Mouse (Mus musculus) hindbrain, embryonic 15.5 days (tissue): ENCODE data around the gene Gstm7. TPM values are rescaled to one million over a fixed set of nuclear protein-coding genes. Genes with fewer than 3 reads are reported as not detected.

Experiments
- ATAC-seq: fragments of 200-750 bp; cut with Nextera tagmentation; 2 replicates; pipeline ENCODE4 v1.8.0; 2017; ENCODE audit warnings: low read depth, moderate number of reproducible peaks, moderate TSS enrichment; ENCODE audit not compliant: low FRiP score
- H3K27ac ChIP-seq: fragments of 300-500 bp; sonication (generic); replicated peaks from 2 replicates; pipeline ENCODE4 v1.5.1; 2015; ENCODE audit warnings: mild to moderate bottlenecking, inconsistent platforms
- H3K27me3 ChIP-seq: fragments of 300-500 bp; sonication (generic); 2 replicates; pipeline ENCODE4 v1.6.1; 2015; ENCODE audit warnings: control low read depth, inconsistent platforms
- H3K36me3 ChIP-seq: fragments of 300-500 bp; sonication (generic); 2 replicates; pipeline ENCODE4 v1.6.1; 2015; ENCODE audit warnings: control low read depth, inconsistent platforms
- H3K4me1 ChIP-seq: fragments of 300-500 bp; sonication (generic); replicated peaks from 2 replicates; pipeline ENCODE4 v1.6.1; 2015; ENCODE audit warnings: control low read depth, inconsistent platforms
- H3K4me2 ChIP-seq: fragments of 300-500 bp; sonication (generic); 2 replicates; pipeline ENCODE4 v1.6.1; 2015; ENCODE audit warnings: moderate library complexity, mild to moderate bottlenecking, inconsistent platforms
- H3K4me3 ChIP-seq: fragments of 300-500 bp; sonication (generic); 2 replicates; pipeline ENCODE4 v1.5.1; 2015; ENCODE audit warnings: mild to moderate bottlenecking, inconsistent platforms
- H3K9ac ChIP-seq: fragments of 300-500 bp; sonication (generic); 2 replicates; pipeline ENCODE4 v1.6.1; 2015; ENCODE audit warnings: inconsistent platforms
- H3K9me3 ChIP-seq: fragments of 300-500 bp; sonication (generic); 2 replicates; pipeline ENCODE4 v1.6.1; 2016; ENCODE audit warnings: control low read depth, inconsistent platforms
- WGBS: fragments of 180-500 bp; shearing (Covaris S2); methylation state at CpG from one replicate; pipeline ENCODE4 v1.1.7; 2015; 5-methylcytosine and 5-hydroxymethylcytosine counted together
- polyA plus RNA-seq: library from polyadenylated mRNA; unstranded; fragments of >200 nt; fragmentation: Nextera tagmentation; extraction: Ambion mirVana; gene quantifications from 2 replicates; pipeline ENCODE4 v1.2.1, GENCODE M21; 2015

Gene Gstm7
- polyA plus RNA-seq, 1 experiment from 2014 or later = 48.0 TPM

- Histone ChIP-seq H3K9ac (no peak overlapping the region), H3K27me3 (no peaks in the 10 kb centered on the region; the same call in 1 of the 2 replicates), H3K4me1 (peaks cover 15% of the 10 kb centered on the region), H3K36me3 (no peaks in the 10 kb centered on the region), H3K9me3 (no peaks in the 10 kb centered on the region), H3K4me2 (no peak overlapping the region), H3K4me3 (no peak overlapping the region), H3K27ac (peak overlapping the region; percentile 52; the same call in 1 of the 2 replicates)
- WGBS = 66% methylated on average over 6 of the region's 6 CpGs
- no peak for ATAC-seq
These were observed 511 bp upstream of the Gstm7 start for GRCm38 (mm10) chr3:107932128-107932527.

GRCm38 (mm10) chr3:107931134-107931533, 483 bp downstream of the Gstm7 start:
- Histone ChIP-seq H3K36me3 (no peaks in the 10 kb centered on the region), H3K4me3 (peak overlapping the region; percentile 26), H3K9me3 (no peaks in the 10 kb centered on the region), H3K9ac (no peak overlapping the region), H3K27ac (peak overlapping the region; percentile 69), H3K4me2 (peak overlapping the region; percentile 48), H3K27me3 (no peaks in the 10 kb centered on the region; the same call in 1 of the 2 replicates), H3K4me1 (peaks cover 15% of the 10 kb centered on the region)
- 53% methylated on average over 2 of the region's 2 CpGs for WGBS
- ATAC-seq = no peak; the same call in 1 of the 2 replicates

GRCm38 (mm10) chr3:107929731-107930130, 1.9 kb downstream of the Gstm7 start:
- Histone ChIP-seq H3K27ac (no peak overlapping the region), H3K4me3 (no peak overlapping the region), H3K9me3 (no peaks in the 10 kb centered on the region), H3K4me2 (no peak overlapping the region), H3K27me3 (no peaks in the 10 kb centered on the region), H3K36me3 (no peaks in the 10 kb centered on the region), H3K4me1 (peaks cover 15% of the 10 kb centered on the region), H3K9ac (no peak overlapping the region)
- WGBS = 84% methylated on average over 4 of the region's 4 CpGs
- no peak for ATAC-seq

- Histone ChIP-seq H3K9me3 (no peaks in the 10 kb centered on the region), H3K27me3 (no peaks in the 10 kb centered on the region), H3K9ac (no peak overlapping the region), H3K4me1 (peaks cover 15% of the 10 kb centered on the region), H3K27ac (no peak overlapping the region), H3K36me3 (no peaks in the 10 kb centered on the region), H3K4me2 (no peak overlapping the region), H3K4me3 (no peak overlapping the region)
- no peak for ATAC-seq
- 82% methylated on average over 4 of the region's 4 CpGs for WGBS
These were observed 2.4 kb downstream of the Gstm7 start for GRCm38 (mm10) chr3:107929243-107929642.

GRCm38 (mm10) chr3:107928691-107929090, 2.9 kb downstream of the Gstm7 start:
- no peak for ATAC-seq
- Histone ChIP-seq H3K36me3 (no peaks in the 10 kb centered on the region), H3K27me3 (no peaks in the 10 kb centered on the region), H3K4me2 (no peak overlapping the region), H3K4me3 (no peak overlapping the region), H3K4me1 (peaks cover 15% of the 10 kb centered on the region), H3K9ac (no peak overlapping the region), H3K27ac (no peak overlapping the region), H3K9me3 (no peaks in the 10 kb centered on the region)
- WGBS = 86% methylated on average over 11 of the region's 11 CpGs

GRCm38 (mm10) chr3:107927841-107928240, 3.8 kb downstream of the Gstm7 start:
- Histone ChIP-seq H3K4me3 (no peak overlapping the region), H3K9ac (no peak overlapping the region), H3K27me3 (no peaks in the 10 kb centered on the region), H3K27ac (no peak overlapping the region), H3K4me2 (no peak overlapping the region), H3K4me1 (peaks cover 15% of the 10 kb centered on the region), H3K9me3 (no peaks in the 10 kb centered on the region), H3K36me3 (no peaks in the 10 kb centered on the region)
- no peak for ATAC-seq
- WGBS = 60% methylated on average over 3 of the region's 3 CpGs

GRCm38 (mm10) chr3:107925335-107925734, 6.3 kb downstream of the Gstm7 start:
- Histone ChIP-seq H3K27me3 (no peaks in the 10 kb centered on the region), H3K36me3 (no peaks in the 10 kb centered on the region), H3K4me3 (no peak overlapping the region), H3K4me1 (no peaks in the 10 kb centered on the region), H3K4me2 (no peak overlapping the region), H3K9me3 (no peaks in the 10 kb centered on the region), H3K27ac (no peak overlapping the region), H3K9ac (no peak overlapping the region)
- 94% methylated on average over 3 of the region's 3 CpGs for whole genome bisulfite sequencing
- no peak for ATAC-seq

- H3K27ac ChIP-seq = no peak overlapping the region
- no peak for ATAC-seq
- H3K4me1 ChIP-seq = 0 out of 2 replicates have a peak, but pooled peaks cover 3% of the 10 kb centered on the region
- no peaks in the 10 kb centered on the region for H3K27me3 ChIP-seq
- 93% methylated on average over 5 of the region's 5 CpGs for WGBS
- H3K9me3 ChIP-seq = no peaks in the 10 kb centered on the region
- H3K9ac ChIP-seq = no peak overlapping the region
- no peaks in the 10 kb centered on the region for H3K36me3 ChIP-seq
- H3K4me2 ChIP-seq = no peak overlapping the region
- no peak overlapping the region for H3K4me3 ChIP-seq
These were observed 11.3 kb downstream of the Gstm7 start for GRCm38 (mm10) chr3:107920348-107920747.

GRCm38 (mm10) chr3:107917783-107918408, 13.7 kb downstream of the Gstm7 start:
- Histone ChIP-seq H3K9ac (no peak overlapping the region), H3K27me3 (no peaks in the 10 kb centered on the region), H3K27ac (no peak overlapping the region), H3K4me3 (no peak overlapping the region), H3K4me2 (no peak overlapping the region), H3K4me1 (0 out of 2 replicates have a peak, but pooled peaks cover 3% of the 10 kb centered on the region), H3K9me3 (no peaks in the 10 kb centered on the region), H3K36me3 (no peaks in the 10 kb centered on the region)
- no peak for ATAC-seq
- WGBS = 60% methylated on average over 7 of the region's 7 CpGs

GRCm38 (mm10) chr3:107917097-107917496, 14.5 kb downstream of the Gstm7 start:
- Histone ChIP-seq H3K9me3 (no peaks in the 10 kb centered on the region), H3K27me3 (no peaks in the 10 kb centered on the region), H3K9ac (no peak overlapping the region), H3K4me1 (0 out of 2 replicates have a peak, but pooled peaks cover 3% of the 10 kb centered on the region), H3K27ac (no peak overlapping the region), H3K36me3 (no peaks in the 10 kb centered on the region), H3K4me3 (no peak overlapping the region), H3K4me2 (no peak overlapping the region)
- ATAC-seq = no peak
- 87% methylated on average over 3 of the region's 3 CpGs for WGBS

- no peak overlapping the region for H3K4me2 ChIP-seq
- no peaks in the 10 kb centered on the region for H3K36me3 ChIP-seq
- 85% methylated on average over 15 of the region's 15 CpGs for WGBS
- H3K27me3 ChIP-seq = no peaks in the 10 kb centered on the region
- no peaks in the 10 kb centered on the region for H3K9me3 ChIP-seq
- H3K4me1 ChIP-seq = 0 out of 2 replicates have a peak, but pooled peaks cover 3% of the 10 kb centered on the region
- ATAC-seq = no peak
- H3K9ac ChIP-seq = no peak overlapping the region
- no peak overlapping the region for H3K27ac ChIP-seq
- no peak overlapping the region for H3K4me3 ChIP-seq
These were observed 14.9 kb downstream of the Gstm7 start for GRCm38 (mm10) chr3:107916674-107917073.

GRCm38 (mm10) chr3:107905942-107906341, 25.7 kb downstream of the Gstm7 start:
- Histone ChIP-seq H3K4me2 (no peak overlapping the region), H3K27me3 (no peaks in the 10 kb centered on the region), H3K9ac (no peak overlapping the region), H3K4me1 (no peaks in the 10 kb centered on the region), H3K9me3 (no peaks in the 10 kb centered on the region), H3K27ac (no peak overlapping the region), H3K36me3 (no peaks in the 10 kb centered on the region), H3K4me3 (no peak overlapping the region)
- ATAC-seq = no peak
- WGBS = 68% methylated on average over 6 of the region's 6 CpGs
